21 mouse cellular contexts compared by ENCODE assay signal in the genomic region with DNA sequence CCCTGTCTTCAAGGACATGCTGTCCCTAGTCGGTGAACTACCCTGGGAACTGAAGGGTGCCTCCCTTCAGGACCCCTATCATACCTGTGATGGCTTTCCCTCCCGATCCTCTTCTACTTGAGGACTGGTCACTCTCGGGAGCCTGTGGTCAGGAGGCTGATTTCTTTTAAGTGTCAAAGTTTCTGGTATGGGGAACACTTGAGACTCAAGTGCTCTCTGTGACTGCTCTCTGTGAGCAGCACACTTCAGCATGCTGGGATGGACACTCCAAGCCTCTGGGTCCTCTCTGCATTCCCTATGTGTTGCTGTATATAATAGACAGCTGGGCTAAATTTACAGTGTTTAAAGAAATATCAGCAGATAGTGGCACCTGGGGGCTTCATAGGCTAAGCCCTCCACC.
"Had no signal": no experiment of that assay in that cellular context is flagged by ENCODE, and none has a peak within 500 bp of the region (broad histone marks: within the 10 kb centered on the region; RNA-seq: fewer than 3 reads in every experiment).

No protein-coding gene starts in this region.

- H3K36me3 ChIP-seq: limb, embryonic 12.5 days; limb, embryonic 15.5 days; lung, embryonic 15.5 days had no signal

- H3K9ac ChIP-seq: limb, embryonic 12.5 days; limb, embryonic 15.5 days; liver, embryonic 14.5 days; liver, postnatal 0 days; lung, embryonic 15.5 days had no signal

- H3K4me2 ChIP-seq: limb, embryonic 12.5 days; limb, embryonic 15.5 days; liver, embryonic 11.5 days; lung, embryonic 15.5 days; midbrain, embryonic 11.5 days had no signal

- DNase-seq: kidney, adult 18-20 months; kidney, postnatal 25 days; layer of hippocampus, adult 9-11 months; left cerebral cortex, postnatal 4 days; liver, postnatal 0 days; midbrain, embryonic 14.5 days; right cerebral cortex, postnatal 14 days; right cerebral cortex, postnatal 4 days; thymus, adult 18-20 months; thymus, postnatal 36 days had no signal

- H3K27ac ChIP-seq: kidney, postnatal 0 days; layer of hippocampus, adult 2 months; limb, embryonic 12.5 days; limb, embryonic 15.5 days; liver, embryonic 14.5 days; lung, embryonic 15.5 days; stomach, postnatal 0 days had no signal

- H3K4me1 ChIP-seq: limb, embryonic 12.5 days; limb, embryonic 15.5 days; lung, embryonic 15.5 days had no signal

- H3K27me3 ChIP-seq: limb, embryonic 12.5 days; limb, embryonic 15.5 days; lung, embryonic 15.5 days had no signal

- H3K9me3 ChIP-seq: limb, embryonic 12.5 days; limb, embryonic 15.5 days; lung, embryonic 15.5 days had no signal

- H3K4me3 ChIP-seq: layer of hippocampus, adult 2 months; limb, embryonic 12.5 days; limb, embryonic 15.5 days; lung, embryonic 15.5 days had no signal

- ATAC-seq: inflammation-experienced regulatory T-cells, adult 6 months; intestine, embryonic 16.5 days; liver, postnatal 0 days had no signal
